Mouse (Mus musculus) kidney, adult 2 months (tissue): Measurements from ENCODE around the gene Adipor2.

Experiments
- CTCF ChIP-seq: fragments of 200-500 bp; conservative IDR thresholded peaks from 2 replicates; pipeline ENCODE4 v1.5.1; 2011; ENCODE audit warnings: low read depth, mild to moderate bottlenecking, control low read depth, low read length, moderate library complexity, mixed read lengths; ENCODE audit not compliant: insufficient read depth, insufficient read length
- POLR2A ChIP-seq: fragments of 200-500 bp; IDR thresholded peaks from one replicate; pipeline ENCODE4 v1.6.1; 2011; ENCODE audit warnings: low read depth, low read length, control low read depth

DNA sequence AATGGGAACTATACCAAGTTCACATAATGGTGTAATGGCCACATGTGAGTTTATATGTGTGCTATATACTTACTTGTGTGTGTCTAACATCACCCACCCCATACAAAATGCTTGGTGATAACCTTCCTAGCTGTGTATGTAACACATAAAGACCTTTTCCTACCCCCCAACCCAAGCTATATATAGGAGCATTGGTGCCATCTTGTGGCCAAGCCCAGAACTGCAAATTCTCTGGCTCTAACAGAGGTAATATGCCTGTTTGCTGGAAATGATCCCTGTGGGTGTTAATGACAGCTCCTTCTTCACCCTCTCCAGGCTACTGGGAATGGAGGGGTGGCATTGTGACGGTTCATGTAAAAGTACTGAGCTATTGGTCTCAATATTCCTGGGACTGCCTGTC, 69.3 kb downstream of the Adipor2 start:
- TF ChIP-seq POLR2A (no peak), CTCF (peak; percentile 51)
